Mouse (Mus musculus) midbrain, postnatal 0 days (tissue): ENCODE measurements around the gene Exoc1. TPM values are rescaled to one million over a fixed set of nuclear protein-coding genes. Genes with fewer than 3 reads are reported as not detected.

Source experiments
- ATAC-seq: fragments of 200-750 bp; cut with Nextera tagmentation; 2 replicates; pipeline ENCODE4 v1.8.0; 2017; ENCODE audit warnings: moderate number of reproducible peaks, mild to moderate bottlenecking, moderate TSS enrichment, moderate library complexity; ENCODE audit not compliant: low FRiP score
- DNase-seq: peaks from one replicate; pipeline ENCODE4 v3.0.0-alpha.2; 2015; ENCODE audit warnings: low spot score
- H3K27ac ChIP-seq: fragments of 300-500 bp; sonication (generic); 2 replicates; pipeline ENCODE4 v1.5.1; 2014; ENCODE audit warnings: low read depth, mild to moderate bottlenecking, low read length, mixed read lengths
- H3K27me3 ChIP-seq: fragments of 300-500 bp; sonication (generic); 2 replicates; pipeline ENCODE4 v1.6.1; 2014; ENCODE audit warnings: low read length, control low read depth, mixed read lengths; ENCODE audit not compliant: insufficient read depth
- H3K36me3 ChIP-seq: fragments of 300-500 bp; sonication (generic); 2 replicates; pipeline ENCODE4 v1.6.1; 2014; ENCODE audit warnings: low read length, control low read depth, mixed read lengths; ENCODE audit not compliant: insufficient read depth
- H3K4me1 ChIP-seq: fragments of 300-500 bp; sonication (generic); 2 replicates; pipeline ENCODE4 v1.6.1; 2014; ENCODE audit warnings: mild to moderate bottlenecking, control low read depth, antibody characterized with exemption, low read length, mixed read lengths; ENCODE audit not compliant: insufficient read depth
- H3K4me2 ChIP-seq: fragments of 300-500 bp; sonication (generic); 2 replicates; pipeline ENCODE4 v1.6.1; 2014; ENCODE audit warnings: low read depth, mild to moderate bottlenecking, low read length, mixed read lengths; ENCODE audit not compliant: poor library complexity, severe bottlenecking
- H3K4me3 ChIP-seq: fragments of 300-500 bp; sonication (generic); 2 replicates; pipeline ENCODE4 v1.5.1; 2014; ENCODE audit warnings: low read depth, mild to moderate bottlenecking, low read length, moderate library complexity
- H3K9ac ChIP-seq: fragments of 300-500 bp; sonication (generic); replicated peaks from 2 replicates; pipeline ENCODE4 v1.6.1; 2014; ENCODE audit warnings: mild to moderate bottlenecking, low read length, moderate library complexity, mixed read lengths; ENCODE audit not compliant: poor library complexity, severe bottlenecking
- H3K9me3 ChIP-seq: fragments of 300-500 bp; sonication (generic); 2 replicates; pipeline ENCODE4 v1.6.1; 2016; ENCODE audit warnings: low read length, control low read depth
- CTCF ChIP-seq: IDR thresholded peaks from 2 replicates; pipeline ENCODE4 v1.5.1; 2016; ENCODE audit warnings: antibody characterized with exemption, mild to moderate bottlenecking
- WGBS: fragments of 180-500 bp; shearing (Covaris S2); extraction: QIAGEN DNeasy Blood & Tissue Kit; methylation state at CpG from one replicate; pipeline ENCODE4 v1.1.7; 2014; 5-methylcytosine and 5-hydroxymethylcytosine counted together
- polyA plus RNA-seq: library from polyadenylated mRNA; unstranded; fragments of >200 nt; fragmentation: Nextera tagmentation; extraction: Ambion mirVana; gene quantifications from 2 replicates; pipeline ENCODE4 v1.2.1, GENCODE M21; 2015
- total RNA-seq: library from RNA; depleted of rRNA; stranded (reverse); fragments of >200 nt; gene quantifications from 2 replicates; pipeline ENCODE4 v1.2.3, GENCODE M21; 2014

The Exoc1 gene
- total and polyA plus RNA-seq, 2 experiments from 2014 or later = 49.8 to 60.7 TPM

DNA sequence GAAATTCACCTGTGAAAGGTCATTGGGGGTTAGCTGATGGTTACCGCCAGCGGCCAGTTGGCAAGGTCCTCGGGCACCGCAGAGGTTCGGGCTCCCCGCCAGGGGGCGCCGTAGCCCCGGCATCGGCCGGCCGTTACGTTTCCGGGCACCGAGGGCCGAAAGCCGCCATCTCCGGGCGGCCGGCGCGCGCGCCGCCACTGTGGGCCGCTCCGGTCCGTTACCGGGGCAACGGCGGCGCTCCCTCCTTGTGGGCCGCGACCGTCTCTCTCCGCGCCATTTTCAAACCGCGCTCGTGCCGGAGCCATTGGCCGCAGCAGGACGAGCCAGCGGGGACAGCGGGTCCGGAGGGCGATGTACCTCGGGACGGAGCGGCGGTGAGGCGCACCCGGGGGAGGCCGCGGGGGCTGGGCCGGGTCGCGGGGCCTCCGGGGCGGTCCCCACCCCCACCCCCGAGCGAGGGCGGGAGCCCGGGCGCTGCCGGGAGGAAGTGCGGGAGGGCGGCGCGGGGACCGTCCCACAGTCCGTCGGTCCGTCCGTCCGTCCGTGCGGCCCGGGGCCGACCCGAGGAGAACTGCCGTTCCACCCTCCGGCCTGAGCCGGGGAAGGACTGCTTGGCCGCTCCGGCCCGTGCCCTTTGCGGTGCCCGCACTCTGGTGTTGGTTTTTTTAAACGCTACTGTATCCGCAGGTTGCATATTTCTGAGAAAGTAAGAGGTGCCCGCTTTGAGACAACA is 59.6 kb downstream of the Exoc1 start, which contains the start of gene Cep135:
Gene Cep135, plus strand, starts transcription at position 148 of the 733 bp plus-strand sequence.
- peak; percentile 81 for TF ChIP-seq CTCF

DNA sequence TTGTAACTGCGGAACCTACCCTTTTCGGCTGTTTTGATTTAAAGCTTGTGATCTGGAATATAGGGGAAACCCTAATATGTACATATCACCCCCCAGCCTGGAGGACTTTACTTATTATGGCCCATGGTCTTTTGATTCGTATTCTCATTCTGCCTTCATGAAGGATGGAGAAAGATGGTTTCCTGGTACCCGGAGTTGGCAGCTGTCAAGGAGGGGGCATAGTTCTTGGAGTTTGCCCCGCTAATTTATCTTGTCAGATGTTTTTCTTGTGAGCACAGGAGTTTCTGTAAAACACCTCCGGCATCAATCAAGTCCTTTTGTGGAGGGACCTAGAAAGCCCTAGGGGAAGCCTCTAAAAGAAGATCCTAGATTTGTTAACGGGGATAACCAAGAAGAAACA is 60.2 kb downstream of the Exoc1 start:
- H3K4me2 ChIP-seq = peak overlapping the region; percentile 69
- H3K9ac ChIP-seq = peak overlapping the region; percentile 68
- no peaks in the 10 kb centered on the region for H3K9me3 ChIP-seq
- DNase-seq (no peak), ATAC-seq (no peak)
- no peaks in the 10 kb centered on the region for H3K27me3 ChIP-seq
- peaks cover 5% of the 10 kb centered on the region; the same call in 1 of the 2 replicates for H3K36me3 ChIP-seq
- 4% methylated on average over 7 of the region's 7 CpGs for WGBS
- H3K4me3 ChIP-seq = peak overlapping the region; percentile 78
- no peaks in the 10 kb centered on the region for H3K4me1 ChIP-seq
- peak overlapping the region; percentile 71; the same call in 1 of the 2 replicates for H3K27ac ChIP-seq
- TF ChIP-seq CTCF = no peak

More for the DNA sequence above, 59.6 kb downstream of the Exoc1 start, which contains the start of gene Cep135:
- 0 out of 2 replicates have a peak, but pooled peaks cover 5% of the 10 kb centered on the region for H3K36me3 ChIP-seq
- H3K4me1 ChIP-seq = no peaks in the 10 kb centered on the region
- H3K27ac ChIP-seq = peak within 1 kb of the TSS; percentile 71; the same call in 1 of the 2 replicates
- H3K4me2 ChIP-seq = peak within 1 kb of the TSS; percentile 69
- peak within 1 kb of the TSS; percentile 68 for H3K9ac ChIP-seq
- H3K4me3 ChIP-seq = peak within 1 kb of the TSS; percentile 78
- H3K9me3 ChIP-seq = no peaks in the 10 kb centered on the region
- peak; percentile 95 for ATAC-seq
- WGBS = under 1% methylated on average over 69 of the region's 92 CpGs
- H3K27me3 ChIP-seq = no peaks in the 10 kb centered on the region
- DNase-seq = peak; percentile 93

DNA sequence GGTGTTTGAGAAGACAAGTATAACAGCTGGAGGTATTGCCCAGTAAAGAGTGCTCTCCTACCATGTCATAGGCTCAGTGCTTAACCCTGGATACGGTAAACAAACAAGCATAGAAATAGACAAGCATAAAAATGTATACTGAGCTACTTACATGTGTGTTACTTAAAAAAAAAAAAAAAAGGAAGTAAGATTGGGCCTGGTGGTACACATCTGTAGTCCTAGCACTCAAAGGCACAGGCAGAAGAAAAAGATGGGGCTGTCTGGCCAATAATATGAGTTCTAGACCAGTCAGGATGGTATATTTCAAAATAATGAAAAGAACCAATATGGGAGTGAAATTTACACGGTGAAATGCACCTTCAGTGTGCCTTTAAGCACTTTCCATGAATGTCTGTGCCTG is 60.9 kb downstream of the Exoc1 start:
- 84% methylated on average over 2 of the region's 2 CpGs for WGBS

GRCm38 (mm10) chr5:76591885-76592284 is 62.8 kb downstream of the Exoc1 start:
- H3K4me1 ChIP-seq = no peaks in the 10 kb centered on the region
- WGBS = 55% methylated on average over 9 of the region's 9 CpGs
- H3K4me3 ChIP-seq = no peak overlapping the region
- no peak overlapping the region for H3K27ac ChIP-seq
- DNase-seq (no peak), ATAC-seq (no peak)
- H3K9ac ChIP-seq = no peak overlapping the region
- no peaks in the 10 kb centered on the region for H3K27me3 ChIP-seq
- H3K9me3 ChIP-seq = no peaks in the 10 kb centered on the region
- H3K4me2 ChIP-seq = no peak overlapping the region
- peak; percentile 17; the same call in 1 of the 2 replicates for TF ChIP-seq CTCF
- H3K36me3 ChIP-seq = peaks cover 22% of the 10 kb centered on the region

More for the DNA sequence above, 60.9 kb downstream of the Exoc1 start:
- H3K36me3 ChIP-seq = peaks cover 5% of the 10 kb centered on the region; the same call in 1 of the 2 replicates
- no peaks in the 10 kb centered on the region for H3K9me3 ChIP-seq
- TF ChIP-seq CTCF = no peak
- H3K27me3 ChIP-seq = no peaks in the 10 kb centered on the region
- DNase-seq = no peak
- H3K4me2 ChIP-seq = no peak overlapping the region
- no peak for ATAC-seq
- H3K4me1 ChIP-seq = no peaks in the 10 kb centered on the region
- no peak overlapping the region for H3K9ac ChIP-seq
- H3K4me3 ChIP-seq = no peak overlapping the region
- no peak overlapping the region for H3K27ac ChIP-seq

DNA sequence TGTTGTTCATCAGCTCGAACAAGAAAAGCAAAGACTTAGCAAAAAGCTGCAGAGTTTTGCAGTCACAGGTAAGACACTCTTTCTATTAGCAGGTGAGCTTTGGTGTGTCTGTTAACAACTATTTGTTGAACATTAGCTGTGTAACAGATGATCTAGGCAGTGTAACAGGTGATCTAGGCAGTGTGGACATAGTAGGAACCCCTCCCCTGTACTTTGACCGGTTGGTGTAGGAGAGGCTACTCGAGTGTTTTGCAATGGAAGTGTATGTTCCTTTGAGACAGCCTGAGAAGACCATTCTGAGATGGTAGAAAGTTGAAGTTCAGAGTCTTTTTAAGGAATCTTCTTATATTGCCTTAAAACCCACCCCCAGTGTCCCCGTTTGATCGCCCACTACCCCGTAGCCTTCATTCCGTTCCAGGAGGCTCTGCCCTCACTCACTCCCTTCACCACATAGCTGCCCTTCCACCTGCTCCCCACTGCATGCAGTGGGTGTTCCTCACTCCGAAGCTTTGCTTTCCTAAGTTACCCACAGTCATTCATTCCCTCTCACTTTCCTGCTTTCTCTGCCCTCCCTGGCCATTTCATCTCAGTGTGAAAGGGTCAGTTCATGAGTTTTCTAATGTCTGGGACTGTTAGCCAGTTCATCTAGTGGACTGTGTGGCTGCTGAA is 80.7 kb downstream of the Exoc1 start:
- 94% methylated on average over 8 of the region's 8 CpGs for WGBS
- DNase-seq = no peak
- Histone ChIP-seq H3K9me3 (no peaks in the 10 kb centered on the region), H3K27ac (no peak overlapping the region), H3K27me3 (no peaks in the 10 kb centered on the region), H3K4me2 (no peak overlapping the region), H3K4me3 (no peak overlapping the region), H3K36me3 (peaks cover 25% of the 10 kb centered on the region), H3K4me1 (no peaks in the 10 kb centered on the region), H3K9ac (no peak overlapping the region)
- ATAC-seq = no peak
- TF ChIP-seq CTCF = no peak
